Mouse (Mus musculus) kidney, adult 8-10 months (tissue): Measurements from ENCODE around the gene Iqgap2.

Experiments
- DNase-seq, 2 experiments: peaks; one replicate each; pipeline ENCODE4 v3.0.0; 2022

The Iqgap2 gene

GRCm38 (mm10) chr13:95774966-95775696, 116.6 kb downstream of the Iqgap2 start:
- no peak for DNase-seq

GRCm38 (mm10) chr13:95765017-95765416, 126.7 kb downstream of the Iqgap2 start:
- DNase-seq = peak; percentile 40 to 48

GRCm38 (mm10) chr13:95763876-95764517, 127.7 kb downstream of the Iqgap2 start:
- peak; percentile 53 to 59 for DNase-seq

- DNase-seq = no peak
Measured at GRCm38 (mm10) chr13:95759810-95760209, 131.9 kb downstream of the Iqgap2 start.

- DNase-seq = no peak
Measured at GRCm38 (mm10) chr13:95754285-95754684, 137.4 kb downstream of the Iqgap2 start.

GRCm38 (mm10) chr13:95752386-95752785, 139.3 kb downstream of the Iqgap2 start:
- no peak for DNase-seq

- no peak for DNase-seq
Measured at GRCm38 (mm10) chr13:95747541-95747940, 144.2 kb downstream of the Iqgap2 start.

- no peak for DNase-seq
Measured at GRCm38 (mm10) chr13:95747101-95747500, 144.6 kb downstream of the Iqgap2 start.

- peak in 1 of 2 experiments; percentile 21 for DNase-seq
Measured at GRCm38 (mm10) chr13:95746509-95746908, 145.2 kb downstream of the Iqgap2 start.

- DNase-seq = no peak
Measured at GRCm38 (mm10) chr13:95745451-95745850, 146.3 kb downstream of the Iqgap2 start.

GRCm38 (mm10) chr13:95742881-95743466, 148.7 kb downstream of the Iqgap2 start:
- no peak for DNase-seq

- no peak for DNase-seq
Measured at GRCm38 (mm10) chr13:95741813-95742689, 149.7 kb downstream of the Iqgap2 start.

GRCm38 (mm10) chr13:95739651-95740050, 152.1 kb downstream of the Iqgap2 start:
- DNase-seq = no peak

- no peak for DNase-seq
Measured at GRCm38 (mm10) chr13:95730491-95730890, 161.2 kb downstream of the Iqgap2 start.

- peak; percentile 26 to 64 for DNase-seq
Measured at GRCm38 (mm10) chr13:95719320-95720232, 172.1 kb downstream of the Iqgap2 start.

GRCm38 (mm10) chr13:95715356-95715755, 176.4 kb downstream of the Iqgap2 start:
- DNase-seq = no peak

GRCm38 (mm10) chr13:95714271-95714975, 177.3 kb downstream of the Iqgap2 start:
- no peak for DNase-seq

GRCm38 (mm10) chr13:95712570-95713268, 179.0 kb downstream of the Iqgap2 start:
- DNase-seq = no peak

GRCm38 (mm10) chr13:95712054-95712453, 179.7 kb downstream of the Iqgap2 start:
- no peak for DNase-seq

- DNase-seq = no peak
Measured at GRCm38 (mm10) chr13:95705589-95705988, 186.1 kb downstream of the Iqgap2 start.

GRCm38 (mm10) chr13:95703376-95703775, 188.3 kb downstream of the Iqgap2 start:
- DNase-seq = no peak
